Mouse (Mus musculus): ENCODE results near the gene Unc13a. TPM values are rescaled to one million over a fixed set of nuclear protein-coding genes. Genes with fewer than 3 reads are reported as not detected.

Unc13a gene
- polyA plus RNA-seq, 1 experiment: 6.3 TPM

GRCm38 (mm10) chr8:71658515-71659049 lies 13.0 kb downstream of the Unc13a start:
- H3K9me3 ChIP-seq (replicated peaks; ENCODE audit: control insufficient read depth, insufficient read depth, low read length, poor library complexity, severe bottlenecking): no peaks in the 10 kb centered on the region
- no peaks in the 10 kb centered on the region for H3K27me3 ChIP-seq (ENCODE audit: control insufficient read depth, insufficient read depth, low read length, poor library complexity, severe bottlenecking)
- TF ChIP-seq POLR2A (IDR thresholded peaks at IDR 0.05; ENCODE audit: insufficient read depth, low read length) (no peak), EP300 (IDR thresholded peaks at IDR 0.05; ENCODE audit: insufficient read depth, low read depth, low read length) (no peak), CTCF (IDR thresholded peaks at IDR 0.05; ENCODE audit: low read depth, low read length) (no peak)
- H3K4me1 ChIP-seq (ENCODE audit: control insufficient read depth, insufficient read depth, low read length): no peaks in the 10 kb centered on the region
- no peak overlapping the region for H3K4me3 ChIP-seq (ENCODE audit: low read depth, low read length)
- H3K36me3 ChIP-seq (ENCODE audit: control insufficient read depth, insufficient read depth, low read length, poor library complexity, severe bottlenecking): no peaks in the 10 kb centered on the region
- H3K27ac ChIP-seq (ENCODE audit: insufficient read depth, low read length): no peak overlapping the region
- no peak overlapping the region for H3K9ac ChIP-seq (ENCODE audit: low read depth, poor library complexity, severe bottlenecking)

GRCm38 (mm10) chr8:71657816-71658215 lies 13.7 kb downstream of the Unc13a start:
- H3K9me3 ChIP-seq (replicated peaks; ENCODE audit: control insufficient read depth, insufficient read depth, low read length, poor library complexity, severe bottlenecking): no peaks in the 10 kb centered on the region
- H3K4me3 ChIP-seq (ENCODE audit: low read depth, low read length): no peak overlapping the region
- no peaks in the 10 kb centered on the region for H3K36me3 ChIP-seq (ENCODE audit: control insufficient read depth, insufficient read depth, low read length, poor library complexity, severe bottlenecking)
- no peak overlapping the region for H3K27ac ChIP-seq (ENCODE audit: insufficient read depth, low read length)
- no peak overlapping the region for H3K9ac ChIP-seq (ENCODE audit: low read depth, poor library complexity, severe bottlenecking)
- H3K4me1 ChIP-seq (ENCODE audit: control insufficient read depth, insufficient read depth, low read length): no peaks in the 10 kb centered on the region
- H3K27me3 ChIP-seq (ENCODE audit: control insufficient read depth, insufficient read depth, low read length, poor library complexity, severe bottlenecking): no peaks in the 10 kb centered on the region
- TF ChIP-seq EP300 (IDR thresholded peaks at IDR 0.05; ENCODE audit: insufficient read depth, low read depth, low read length) (no peak), CTCF (IDR thresholded peaks at IDR 0.05; ENCODE audit: low read depth, low read length) (no peak), POLR2A (IDR thresholded peaks at IDR 0.05; ENCODE audit: insufficient read depth, low read length) (no peak)

- Histone ChIP-seq H3K9me3 (replicated peaks; ENCODE audit: control insufficient read depth, insufficient read depth, low read length, poor library complexity, severe bottlenecking) (no peaks in the 10 kb centered on the region), H3K27ac (ENCODE audit: insufficient read depth, low read length) (no peak overlapping the region), H3K9ac (ENCODE audit: low read depth, poor library complexity, severe bottlenecking) (no peak overlapping the region), H3K27me3 (ENCODE audit: control insufficient read depth, insufficient read depth, low read length, poor library complexity, severe bottlenecking) (no peaks in the 10 kb centered on the region), H3K36me3 (ENCODE audit: control insufficient read depth, insufficient read depth, low read length, poor library complexity, severe bottlenecking) (no peaks in the 10 kb centered on the region), H3K4me3 (ENCODE audit: low read depth, low read length) (peak overlapping the region; percentile 60), H3K4me1 (ENCODE audit: control insufficient read depth, insufficient read depth, low read length) (no peaks in the 10 kb centered on the region)
- TF ChIP-seq EP300 (IDR thresholded peaks at IDR 0.05; ENCODE audit: insufficient read depth, low read depth, low read length) (no peak), CTCF (IDR thresholded peaks at IDR 0.05; ENCODE audit: low read depth, low read length) (no peak), POLR2A (IDR thresholded peaks at IDR 0.05; ENCODE audit: insufficient read depth, low read length) (no peak)
Measured at GRCm38 (mm10) chr8:71654600-71654999, 17.0 kb downstream of the Unc13a start.

- Histone ChIP-seq H3K9ac (ENCODE audit: low read depth, poor library complexity, severe bottlenecking) (no peak overlapping the region), H3K9me3 (replicated peaks; ENCODE audit: control insufficient read depth, insufficient read depth, low read length, poor library complexity, severe bottlenecking) (no peaks in the 10 kb centered on the region), H3K27me3 (ENCODE audit: control insufficient read depth, insufficient read depth, low read length, poor library complexity, severe bottlenecking) (no peaks in the 10 kb centered on the region), H3K36me3 (ENCODE audit: control insufficient read depth, insufficient read depth, low read length, poor library complexity, severe bottlenecking) (no peaks in the 10 kb centered on the region), H3K4me1 (ENCODE audit: control insufficient read depth, insufficient read depth, low read length) (no peaks in the 10 kb centered on the region), H3K4me3 (ENCODE audit: low read depth, low read length) (no peak overlapping the region), H3K27ac (ENCODE audit: insufficient read depth, low read length) (no peak overlapping the region)
- TF ChIP-seq POLR2A (IDR thresholded peaks at IDR 0.05; ENCODE audit: insufficient read depth, low read length): no peak
- no peak for TF ChIP-seq CTCF (IDR thresholded peaks at IDR 0.05; ENCODE audit: low read depth, low read length)
- no peak for TF ChIP-seq EP300 (IDR thresholded peaks at IDR 0.05; ENCODE audit: insufficient read depth, low read depth, low read length)
Measured at GRCm38 (mm10) chr8:71645510-71645909, 26.0 kb downstream of the Unc13a start.

- H3K4me3 ChIP-seq (ENCODE audit: low read depth, low read length): no peak overlapping the region
- no peaks in the 10 kb centered on the region for H3K4me1 ChIP-seq (ENCODE audit: control insufficient read depth, insufficient read depth, low read length)
- H3K9ac ChIP-seq (ENCODE audit: low read depth, poor library complexity, severe bottlenecking): no peak overlapping the region
- H3K36me3 ChIP-seq (ENCODE audit: control insufficient read depth, insufficient read depth, low read length, poor library complexity, severe bottlenecking): no peaks in the 10 kb centered on the region
- H3K27me3 ChIP-seq (ENCODE audit: control insufficient read depth, insufficient read depth, low read length, poor library complexity, severe bottlenecking): no peaks in the 10 kb centered on the region
- no peak overlapping the region for H3K27ac ChIP-seq (ENCODE audit: insufficient read depth, low read length)
- no peaks in the 10 kb centered on the region for H3K9me3 ChIP-seq (replicated peaks; ENCODE audit: control insufficient read depth, insufficient read depth, low read length, poor library complexity, severe bottlenecking)
- no peak for TF ChIP-seq EP300 (IDR thresholded peaks at IDR 0.05; ENCODE audit: insufficient read depth, low read depth, low read length)
- no peak for TF ChIP-seq POLR2A (IDR thresholded peaks at IDR 0.05; ENCODE audit: insufficient read depth, low read length)
- no peak for TF ChIP-seq CTCF (IDR thresholded peaks at IDR 0.05; ENCODE audit: low read depth, low read length)
Measured at GRCm38 (mm10) chr8:71639318-71639717, 32.2 kb downstream of the Unc13a start.

GRCm38 (mm10) chr8:71638321-71638720 lies 33.2 kb downstream of the Unc13a start:
- H3K36me3 ChIP-seq (ENCODE audit: control insufficient read depth, insufficient read depth, low read length, poor library complexity, severe bottlenecking): no peaks in the 10 kb centered on the region
- H3K27me3 ChIP-seq (ENCODE audit: control insufficient read depth, insufficient read depth, low read length, poor library complexity, severe bottlenecking): no peaks in the 10 kb centered on the region
- TF ChIP-seq CTCF (IDR thresholded peaks at IDR 0.05; ENCODE audit: low read depth, low read length) (no peak), POLR2A (IDR thresholded peaks at IDR 0.05; ENCODE audit: insufficient read depth, low read length) (no peak), EP300 (IDR thresholded peaks at IDR 0.05; ENCODE audit: insufficient read depth, low read depth, low read length) (no peak)

More at GRCm38 (mm10) chr8:71638321-71638720, 33.2 kb downstream of the Unc13a start:
- Histone ChIP-seq H3K9ac (ENCODE audit: low read depth, poor library complexity, severe bottlenecking) (no peak overlapping the region), H3K9me3 (replicated peaks; ENCODE audit: control insufficient read depth, insufficient read depth, low read length, poor library complexity, severe bottlenecking) (no peaks in the 10 kb centered on the region), H3K4me1 (ENCODE audit: control insufficient read depth, insufficient read depth, low read length) (no peaks in the 10 kb centered on the region), H3K4me3 (ENCODE audit: low read depth, low read length) (no peak overlapping the region), H3K27ac (ENCODE audit: insufficient read depth, low read length) (no peak overlapping the region)
